Mouse (Mus musculus) liver, embryonic 12.5 days (tissue): ENCODE measurements around the gene Becn1. TPM values are rescaled to one million over a fixed set of nuclear protein-coding genes. Genes with fewer than 3 reads are reported as not detected.
A peak's percentile ranks its signal among the peaks of the same experiment; 100 is the strongest.

Experiments
- ATAC-seq: fragments of 200-750 bp; cut with Nextera tagmentation; 2 replicates; pipeline ENCODE4 v1.8.0; 2017; ENCODE audit warnings: moderate number of reproducible peaks, mild to moderate bottlenecking, moderate library complexity
- H3K27ac ChIP-seq: fragments of 300-500 bp; sonication (generic); 2 replicates; pipeline ENCODE4 v1.5.1; 2016; ENCODE audit warnings: mild to moderate bottlenecking
- H3K27me3 ChIP-seq: fragments of 300-500 bp; sonication (generic); replicated peaks from 2 replicates; pipeline ENCODE4 v1.6.1; 2016; ENCODE audit warnings: mild to moderate bottlenecking, moderate library complexity
- H3K36me3 ChIP-seq: fragments of 300-500 bp; sonication (generic); 2 replicates; pipeline ENCODE4 v1.6.1; 2016; ENCODE audit warnings: mild to moderate bottlenecking, moderate library complexity
- H3K4me1 ChIP-seq: fragments of 300-500 bp; sonication (generic); 2 replicates; pipeline ENCODE4 v1.6.1; 2016
- H3K4me2 ChIP-seq: fragments of 300-500 bp; sonication (generic); 2 replicates; pipeline ENCODE4 v1.6.1; 2016; ENCODE audit warnings: mild to moderate bottlenecking, moderate library complexity
- H3K4me3 ChIP-seq: fragments of 300-500 bp; sonication (generic); 2 replicates; pipeline ENCODE4 v1.5.1; 2016; ENCODE audit warnings: mild to moderate bottlenecking, moderate library complexity
- H3K9ac ChIP-seq: fragments of 300-500 bp; sonication (generic); 2 replicates; pipeline ENCODE4 v1.6.1; 2016; ENCODE audit warnings: mild to moderate bottlenecking, moderate library complexity
- H3K9me3 ChIP-seq: fragments of 300-500 bp; sonication (generic); replicated peaks from 2 replicates; pipeline ENCODE4 v1.6.1; 2016; ENCODE audit warnings: mild to moderate bottlenecking, moderate library complexity
- whole genome bisulfite sequencing: fragments of 180-500 bp; shearing (Covaris S2); methylation state at CpG from one replicate; pipeline ENCODE4 v1.1.7; 2016; ENCODE audit not compliant: insufficient replicate concordance; 5-methylcytosine and 5-hydroxymethylcytosine counted together
- polyA plus RNA-seq: library from polyadenylated mRNA; unstranded; fragments of >200 nt; fragmentation: Nextera tagmentation; extraction: Ambion mirVana; gene quantifications from 2 replicates; pipeline ENCODE4 v1.2.1, GENCODE M21; 2016

Gene Becn1
- polyA plus RNA-seq, 1 experiment from 2014 or later, result 119 TPM

GRCm38 (mm10) chr11:101314567-101314966, 12.5 kb upstream of the Becn1 start:
- Histone ChIP-seq H3K9me3 (no peaks in the 10 kb centered on the region), H3K4me3 (no peak overlapping the region), H3K9ac (no peak overlapping the region), H3K4me2 (peak overlapping the region; percentile 87), H3K27ac (peak overlapping the region; percentile 100), H3K36me3 (peaks cover 23% of the 10 kb centered on the region), H3K27me3 (no peaks in the 10 kb centered on the region), H3K4me1 (peaks cover 53% of the 10 kb centered on the region)
- WGBS, result 85% methylated on average over 1 of the region's 1 CpGs
- ATAC-seq, result no peak

- Histone ChIP-seq H3K4me1 (peaks cover 32% of the 10 kb centered on the region), H3K9me3 (no peaks in the 10 kb centered on the region), H3K4me3 (no peak overlapping the region), H3K9ac (no peak overlapping the region), H3K36me3 (no peaks in the 10 kb centered on the region), H3K27ac (no peak overlapping the region), H3K4me2 (no peak overlapping the region), H3K27me3 (peaks cover 6% of the 10 kb centered on the region; the same call in 1 of the 2 replicates)
- 60% methylated on average over 3 of the region's 3 CpGs for WGBS
- ATAC-seq, result no peak
Observed at GRCm38 (mm10) chr11:101312150-101312549, 10.1 kb upstream of the Becn1 start.

- H3K4me2 ChIP-seq, result no peak overlapping the region
- H3K9ac ChIP-seq, result no peak overlapping the region
- H3K36me3 ChIP-seq, result no peaks in the 10 kb centered on the region
- H3K9me3 ChIP-seq, result no peaks in the 10 kb centered on the region
- no peak overlapping the region for H3K4me3 ChIP-seq
- H3K27me3 ChIP-seq, result peaks cover 15% of the 10 kb centered on the region; the same call in 1 of the 2 replicates
- H3K27ac ChIP-seq, result no peak overlapping the region
- ATAC-seq, result no peak
- H3K4me1 ChIP-seq, result peaks cover 29% of the 10 kb centered on the region
- WGBS, result 70% methylated on average over 3 of the region's 3 CpGs
Observed at GRCm38 (mm10) chr11:101311083-101311482, 9.0 kb upstream of the Becn1 start.

GRCm38 (mm10) chr11:101307744-101308143, 5.7 kb upstream of the Becn1 start:
- Histone ChIP-seq H3K9me3 (no peaks in the 10 kb centered on the region), H3K36me3 (no peaks in the 10 kb centered on the region), H3K4me1 (peaks cover 8% of the 10 kb centered on the region; the same call in 1 of the 2 replicates), H3K9ac (no peak overlapping the region), H3K27me3 (peaks cover 17% of the 10 kb centered on the region; the same call in 1 of the 2 replicates), H3K4me3 (no peak overlapping the region), H3K4me2 (no peak overlapping the region), H3K27ac (no peak overlapping the region)
- no peak for ATAC-seq
- 37% methylated on average over 5 of the region's 5 CpGs for WGBS

- peak overlapping the region; percentile 92 for H3K4me2 ChIP-seq
- peak overlapping the region; percentile 96 for H3K4me3 ChIP-seq
- peaks cover 37% of the 10 kb centered on the region for H3K4me1 ChIP-seq
- peak overlapping the region; percentile 86 for H3K27ac ChIP-seq
- H3K27me3 ChIP-seq, result peaks cover 5% of the 10 kb centered on the region; the same call in 1 of the 2 replicates
- H3K36me3 ChIP-seq, result peaks cover 38% of the 10 kb centered on the region
- WGBS, result 7% methylated on average over 26 of the region's 26 CpGs
- H3K9ac ChIP-seq, result peak overlapping the region; percentile 95
- no peaks in the 10 kb centered on the region for H3K9me3 ChIP-seq
- peak; percentile 50 for ATAC-seq
Observed at GRCm38 (mm10) chr11:101301299-101302003, 635 bp downstream of the Becn1 start.

- Histone ChIP-seq H3K4me2 (peak overlapping the region; percentile 92), H3K9me3 (no peaks in the 10 kb centered on the region), H3K36me3 (peaks cover 44% of the 10 kb centered on the region), H3K4me1 (peaks cover 37% of the 10 kb centered on the region), H3K4me3 (peak overlapping the region; percentile 96), H3K9ac (peak overlapping the region; percentile 95), H3K27me3 (no peaks in the 10 kb centered on the region), H3K27ac (peak overlapping the region; percentile 86)
- WGBS, result 55% methylated on average over 7 of the region's 7 CpGs
- no peak for ATAC-seq
Observed at GRCm38 (mm10) chr11:101300881-101301280, 1.2 kb downstream of the Becn1 start.

GRCm38 (mm10) chr11:101295191-101295590, 6.9 kb downstream of the Becn1 start:
- H3K27ac ChIP-seq, result no peak overlapping the region
- peaks cover 13% of the 10 kb centered on the region for H3K4me1 ChIP-seq
- WGBS, result 89% methylated on average over 8 of the region's 8 CpGs
- no peak for ATAC-seq
- no peak overlapping the region for H3K4me2 ChIP-seq
- no peak overlapping the region for H3K4me3 ChIP-seq
- H3K9ac ChIP-seq, result no peak overlapping the region
- no peaks in the 10 kb centered on the region for H3K27me3 ChIP-seq
- peaks cover 99% of the 10 kb centered on the region for H3K36me3 ChIP-seq
- no peaks in the 10 kb centered on the region for H3K9me3 ChIP-seq

- WGBS, result 92% methylated on average over 8 of the region's 8 CpGs
- no peak overlapping the region for H3K9ac ChIP-seq
- H3K9me3 ChIP-seq, result no peaks in the 10 kb centered on the region
- H3K36me3 ChIP-seq, result peaks cover 98% of the 10 kb centered on the region
- no peak overlapping the region for H3K27ac ChIP-seq
- no peaks in the 10 kb centered on the region for H3K27me3 ChIP-seq
- no peak overlapping the region for H3K4me2 ChIP-seq
- ATAC-seq, result no peak
- H3K4me1 ChIP-seq, result no peaks in the 10 kb centered on the region
- H3K4me3 ChIP-seq, result no peak overlapping the region
Observed at GRCm38 (mm10) chr11:101291231-101291630, 10.9 kb downstream of the Becn1 start.

- peaks cover 77% of the 10 kb centered on the region for H3K36me3 ChIP-seq
- H3K4me2 ChIP-seq, result no peak overlapping the region
- H3K4me3 ChIP-seq, result no peak overlapping the region
- WGBS, result 64% methylated on average over 9 of the region's 9 CpGs
- no peak for ATAC-seq
- no peak overlapping the region for H3K9ac ChIP-seq
- H3K9me3 ChIP-seq, result no peaks in the 10 kb centered on the region
- H3K27ac ChIP-seq, result no peak overlapping the region
- peaks cover 4% of the 10 kb centered on the region; the same call in 1 of the 2 replicates for H3K4me1 ChIP-seq
- no peaks in the 10 kb centered on the region for H3K27me3 ChIP-seq
Observed at GRCm38 (mm10) chr11:101287306-101287705, 14.8 kb downstream of the Becn1 start.

- no peak overlapping the region for H3K27ac ChIP-seq
- WGBS, result 69% methylated on average over 4 of the region's 4 CpGs
- peaks cover 42% of the 10 kb centered on the region for H3K36me3 ChIP-seq
- no peaks in the 10 kb centered on the region for H3K9me3 ChIP-seq
- H3K27me3 ChIP-seq, result peaks cover 6% of the 10 kb centered on the region; the same call in 1 of the 2 replicates
- no peak overlapping the region for H3K4me2 ChIP-seq
- H3K4me3 ChIP-seq, result no peak overlapping the region
- ATAC-seq, result no peak
- no peak overlapping the region for H3K9ac ChIP-seq
- H3K4me1 ChIP-seq, result peaks cover 14% of the 10 kb centered on the region
Observed at GRCm38 (mm10) chr11:101283805-101284204, 18.3 kb downstream of the Becn1 start.

- ATAC-seq, result no peak
- H3K4me1 ChIP-seq, result peaks cover 17% of the 10 kb centered on the region
- H3K4me3 ChIP-seq, result no peak overlapping the region
- H3K36me3 ChIP-seq, result peaks cover 33% of the 10 kb centered on the region
- H3K27ac ChIP-seq, result no peak overlapping the region
- H3K4me2 ChIP-seq, result no peak overlapping the region
- peaks cover 6% of the 10 kb centered on the region; the same call in 1 of the 2 replicates for H3K27me3 ChIP-seq
- H3K9ac ChIP-seq, result no peak overlapping the region
- 57% methylated on average over 5 of the region's 5 CpGs for WGBS
- H3K9me3 ChIP-seq, result no peaks in the 10 kb centered on the region
Observed at GRCm38 (mm10) chr11:101282896-101283295, 19.2 kb downstream of the Becn1 start.

- no peak overlapping the region for H3K4me2 ChIP-seq
- ATAC-seq, result no peak
- H3K4me3 ChIP-seq, result no peak overlapping the region
- H3K36me3 ChIP-seq, result peaks cover 31% of the 10 kb centered on the region
- H3K27ac ChIP-seq, result no peak overlapping the region
- no peak overlapping the region for H3K9ac ChIP-seq
- H3K27me3 ChIP-seq, result peaks cover 6% of the 10 kb centered on the region; the same call in 1 of the 2 replicates
- no peaks in the 10 kb centered on the region for H3K9me3 ChIP-seq
- 59% methylated on average over 7 of the region's 7 CpGs for WGBS
- H3K4me1 ChIP-seq, result peaks cover 38% of the 10 kb centered on the region
Observed at GRCm38 (mm10) chr11:101280837-101281236, 21.2 kb downstream of the Becn1 start.
